Mouse (Mus musculus): ENCODE results near the gene Ptprk.

DNA sequence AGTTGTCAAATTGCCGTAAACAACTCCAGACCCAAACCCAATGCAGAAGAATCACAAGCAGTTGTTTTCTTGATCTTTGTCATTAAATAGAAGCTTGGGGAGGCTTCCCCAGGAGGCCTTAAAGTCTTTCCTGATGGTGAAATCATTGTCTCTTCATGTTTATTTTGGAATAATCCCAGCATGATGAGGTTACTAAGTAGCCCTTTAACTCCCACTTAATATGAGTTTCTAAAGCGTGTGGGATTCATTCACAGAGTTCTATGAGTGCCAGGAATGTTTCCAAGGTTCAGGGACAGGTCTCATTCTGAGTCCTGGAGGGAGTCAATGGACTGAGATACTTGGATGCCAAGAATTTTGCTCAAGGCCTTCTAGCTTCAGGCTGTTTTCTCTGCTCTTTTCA lies 92.5 kb downstream of the Ptprk start:
- no peak for TF ChIP-seq CTCF (conservative IDR thresholded peaks at IDR 0.05; ENCODE audit: low read length)
- no peak for TF ChIP-seq NANOG (IDR thresholded peaks at IDR 0.05; ENCODE audit: borderline replicate concordance, low read length)
- no peak for TF ChIP-seq POU5F1 (IDR thresholded peaks at IDR 0.05; ENCODE audit: borderline replicate concordance, low read length)

All from E14TG2a.4 (cell line).